Mouse (Mus musculus): ENCODE measurements around the gene Prlhr.

The Prlhr gene

DNA sequence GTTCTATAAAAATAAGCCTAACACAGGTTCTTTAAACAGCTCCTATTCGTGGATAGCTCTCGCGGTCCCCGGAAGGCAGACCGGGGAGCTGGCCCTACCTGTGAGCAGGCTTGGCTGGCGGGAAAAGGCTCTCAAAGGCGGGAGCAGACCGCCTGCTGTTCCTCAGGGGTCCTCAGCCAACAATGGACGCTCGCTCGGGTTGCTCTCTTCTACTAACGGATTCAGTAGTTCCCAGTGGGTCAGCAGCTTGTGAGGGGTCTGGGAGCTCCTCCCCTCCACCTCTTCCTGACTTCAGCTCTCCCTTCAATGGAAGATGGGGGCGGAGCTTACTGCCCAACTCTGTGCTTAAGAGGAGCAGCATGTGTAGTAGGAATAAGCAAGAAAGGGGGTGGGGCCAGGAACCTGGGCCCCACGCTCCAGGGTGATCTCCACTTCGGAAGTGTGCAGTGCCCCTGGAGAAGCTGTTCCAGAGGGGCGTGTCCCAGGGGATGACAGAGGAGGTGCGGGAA, at the start of gene Prlhr:
TSS of gene Prlhr (minus strand) at position 51 of the 509 bp plus-strand sequence.
- WGBS, result 3% methylated on average over 17 of the region's 17 CpGs

DNA sequence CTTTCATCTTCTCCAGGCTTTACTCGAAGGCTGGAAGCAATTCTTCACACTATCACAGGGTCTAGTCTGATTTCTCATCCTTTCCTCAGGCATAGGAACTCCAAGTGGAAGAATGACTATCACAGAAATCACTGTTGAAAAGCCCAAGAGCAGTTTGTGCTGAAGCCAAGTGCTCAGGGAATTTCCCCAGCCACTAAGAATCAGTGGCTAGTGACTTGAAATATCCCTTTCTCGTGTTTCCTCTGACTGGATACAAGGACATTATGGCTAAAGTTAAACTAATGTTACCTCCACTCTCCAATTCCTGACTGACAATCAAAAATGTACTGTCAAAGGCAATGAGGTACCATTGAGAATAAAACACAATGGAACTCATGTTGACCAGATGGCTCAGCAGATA, 47.0 kb upstream of the Prlhr start:
- 60% methylated on average over 2 of the region's 2 CpGs for WGBS

GRCm38 (mm10) chr19:60513431-60513830, 45.3 kb upstream of the Prlhr start:
- WGBS, result 61% methylated on average over 3 of the region's 3 CpGs

DNA sequence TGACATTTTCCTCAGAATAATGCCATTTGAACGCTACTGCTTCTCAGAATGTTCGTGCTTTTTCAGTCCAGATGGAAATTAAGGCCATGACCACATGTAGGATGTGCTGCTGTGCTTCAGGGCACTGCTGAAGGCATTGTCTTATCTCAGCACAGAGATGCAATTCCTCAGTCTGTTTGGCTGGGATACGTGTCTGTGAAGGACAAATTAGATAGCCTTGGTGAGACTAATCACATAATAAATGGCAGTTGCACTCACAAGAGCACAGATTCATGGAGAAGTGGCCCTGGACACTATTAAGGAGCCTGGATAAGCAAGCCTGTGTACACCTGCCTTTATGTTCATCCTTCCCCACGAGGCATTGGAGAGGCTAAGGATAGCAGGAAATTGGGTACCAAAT, 29.1 kb upstream of the Prlhr start:
- 82% methylated on average over 4 of the region's 4 CpGs for WGBS

GRCm38 (mm10) chr19:60495772-60496171, 27.7 kb upstream of the Prlhr start:
- 73% methylated on average over 3 of the region's 3 CpGs for WGBS

DNA sequence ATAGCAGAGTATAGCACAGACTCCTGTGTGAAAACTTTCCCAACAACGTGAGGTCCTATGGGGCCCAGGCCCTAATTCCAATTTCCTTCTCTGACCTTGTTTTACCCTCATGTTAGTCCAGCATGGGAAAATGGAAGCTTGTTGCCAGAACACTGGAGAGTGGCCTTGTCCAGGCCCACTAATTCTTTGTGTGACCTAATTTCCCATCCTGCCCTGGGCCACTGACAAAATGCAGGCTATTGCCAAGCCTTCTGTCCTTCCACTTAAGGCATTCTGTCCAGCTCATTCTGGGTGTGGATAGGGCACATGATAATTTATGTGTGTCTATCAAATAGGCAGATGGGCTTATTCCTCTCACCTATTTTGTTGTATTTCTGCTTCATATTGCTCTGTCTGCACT, 21.5 kb upstream of the Prlhr start:
- WGBS, result 65% methylated on average over 1 of the region's 1 CpGs

- 79% methylated on average over 1 of the region's 1 CpGs for WGBS
Measured at GRCm38 (mm10) chr19:60478859-60479258, 10.8 kb upstream of the Prlhr start.

GRCm38 (mm10) chr19:60477788-60478187, 9.7 kb upstream of the Prlhr start:
- WGBS, result 48% methylated on average over 2 of the region's 2 CpGs

DNA sequence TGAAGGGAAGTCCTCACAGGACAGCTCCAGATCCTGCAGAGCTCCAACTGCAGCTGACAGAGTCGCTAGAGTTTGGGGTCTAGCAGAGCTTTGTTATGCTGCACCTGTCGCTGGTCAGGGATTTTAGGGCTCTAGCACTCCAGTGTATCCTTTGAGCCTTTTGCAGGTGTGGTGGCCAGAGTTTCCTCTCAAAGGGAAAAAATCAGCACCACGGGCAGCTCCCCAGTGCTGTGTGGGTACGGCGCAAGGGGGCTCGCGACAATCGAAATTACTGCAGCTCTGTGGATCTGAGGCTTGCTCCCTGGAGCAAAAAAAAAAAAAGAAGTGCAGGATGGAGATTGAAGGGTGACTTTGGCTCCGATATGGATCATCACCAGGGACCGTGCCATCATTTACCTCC, 742 bp upstream of the Prlhr start:
- WGBS, result 4% methylated on average over 10 of the region's 10 CpGs

DNA sequence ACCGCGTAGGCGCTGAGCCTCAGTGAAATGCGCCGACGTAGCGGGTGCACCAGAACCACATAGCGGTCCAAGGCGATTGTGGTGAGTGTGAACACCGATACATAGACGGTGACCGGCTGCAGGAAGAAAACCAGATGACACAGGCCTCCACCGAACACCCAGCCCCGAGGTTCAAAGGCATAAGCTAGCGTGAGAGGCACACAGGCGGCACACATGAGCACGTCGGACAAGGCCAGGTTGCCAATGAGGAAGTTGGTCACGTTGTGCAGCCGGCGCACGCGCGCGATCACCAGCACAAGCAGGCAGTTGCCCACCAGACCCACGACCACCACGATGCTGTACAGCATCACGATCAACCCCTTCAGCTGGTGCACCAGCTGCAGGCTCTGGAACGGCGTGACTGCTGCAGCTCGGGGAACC, 506 bp downstream of the Prlhr start:
- 9% methylated on average over 31 of the region's 31 CpGs for WGBS

GRCm38 (mm10) chr19:60466953-60467570, 1.0 kb downstream of the Prlhr start:
- 9% methylated on average over 41 of the region's 41 CpGs for WGBS

- 79% methylated on average over 2 of the region's 2 CpGs for whole genome bisulfite sequencing
Measured at GRCm38 (mm10) chr19:60465726-60466125, 2.4 kb downstream of the Prlhr start.

GRCm38 (mm10) chr19:60463896-60464295, 4.2 kb downstream of the Prlhr start:
- 2% methylated on average over 3 of the region's 3 CpGs for WGBS

DNA sequence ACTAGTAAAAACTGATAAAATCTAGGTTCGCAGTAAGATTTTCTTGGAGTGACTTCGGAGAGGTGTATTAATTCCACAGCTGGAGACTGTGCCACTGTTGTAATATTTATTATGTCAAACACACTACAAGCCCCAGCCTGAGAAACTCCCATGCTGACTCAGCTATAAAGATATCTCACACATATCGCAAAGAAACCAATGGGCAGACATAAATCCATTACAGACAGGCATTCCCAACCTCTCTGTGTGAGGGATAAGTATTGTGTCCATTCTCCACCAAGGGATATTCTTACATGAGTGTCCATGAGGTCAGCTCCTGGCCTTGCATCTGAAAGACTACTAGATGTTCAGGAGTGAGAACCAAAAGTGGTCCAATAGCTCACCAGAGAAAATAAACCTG, 4.7 kb downstream of the Prlhr start:
- WGBS, result 76% methylated on average over 3 of the region's 3 CpGs

- 75% methylated on average over 2 of the region's 2 CpGs for WGBS
Measured at GRCm38 (mm10) chr19:60461476-60461875, 6.6 kb downstream of the Prlhr start.

GRCm38 (mm10) chr19:60459680-60460079, 8.4 kb downstream of the Prlhr start:
- WGBS, result 49% methylated on average over 3 of the region's 3 CpGs

DNA sequence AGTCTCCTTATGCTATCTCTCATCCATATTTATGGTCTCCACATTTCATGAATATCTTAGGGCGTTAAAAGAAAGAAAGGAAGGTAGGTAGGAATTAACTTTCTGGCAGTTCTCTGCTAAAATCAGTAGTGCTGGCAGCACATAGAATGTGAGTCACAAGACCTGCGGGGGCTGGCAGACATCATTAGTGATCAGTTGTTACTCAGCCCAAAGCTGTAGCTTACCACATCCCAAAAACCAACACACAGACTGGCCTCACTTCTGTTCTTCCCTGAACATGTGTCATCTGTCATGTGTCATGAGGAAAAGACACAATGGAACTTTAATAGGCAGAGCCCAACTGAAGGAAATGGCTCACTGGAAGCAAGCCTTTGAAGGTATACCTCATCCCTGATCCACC, 9.0 kb downstream of the Prlhr start:
- 47% methylated on average over 2 of the region's 2 CpGs for WGBS

DNA sequence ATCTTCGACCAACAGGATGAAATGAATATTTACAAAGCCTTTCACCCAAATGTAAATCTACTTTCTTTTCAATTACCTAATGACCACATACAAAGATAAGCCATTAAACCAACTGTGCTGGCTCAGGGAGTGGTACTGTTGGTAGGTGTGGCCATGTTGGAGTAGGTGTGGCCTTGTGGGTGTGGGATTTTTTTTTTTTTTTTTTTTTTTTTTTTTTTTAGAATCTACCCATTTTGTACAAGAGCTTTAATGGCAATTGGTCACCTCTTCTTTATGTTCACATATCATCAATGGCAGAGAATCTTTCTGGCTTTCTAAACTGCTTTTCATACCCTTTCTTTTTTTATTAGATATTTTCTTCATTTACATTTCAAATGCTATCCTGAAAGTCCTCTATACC, 12.3 kb downstream of the Prlhr start:
- 90% methylated on average over 1 of the region's 1 CpGs for WGBS

- WGBS, result 56% methylated on average over 5 of the region's 5 CpGs
Measured at GRCm38 (mm10) chr19:60440083-60440482, 28.0 kb downstream of the Prlhr start.

DNA sequence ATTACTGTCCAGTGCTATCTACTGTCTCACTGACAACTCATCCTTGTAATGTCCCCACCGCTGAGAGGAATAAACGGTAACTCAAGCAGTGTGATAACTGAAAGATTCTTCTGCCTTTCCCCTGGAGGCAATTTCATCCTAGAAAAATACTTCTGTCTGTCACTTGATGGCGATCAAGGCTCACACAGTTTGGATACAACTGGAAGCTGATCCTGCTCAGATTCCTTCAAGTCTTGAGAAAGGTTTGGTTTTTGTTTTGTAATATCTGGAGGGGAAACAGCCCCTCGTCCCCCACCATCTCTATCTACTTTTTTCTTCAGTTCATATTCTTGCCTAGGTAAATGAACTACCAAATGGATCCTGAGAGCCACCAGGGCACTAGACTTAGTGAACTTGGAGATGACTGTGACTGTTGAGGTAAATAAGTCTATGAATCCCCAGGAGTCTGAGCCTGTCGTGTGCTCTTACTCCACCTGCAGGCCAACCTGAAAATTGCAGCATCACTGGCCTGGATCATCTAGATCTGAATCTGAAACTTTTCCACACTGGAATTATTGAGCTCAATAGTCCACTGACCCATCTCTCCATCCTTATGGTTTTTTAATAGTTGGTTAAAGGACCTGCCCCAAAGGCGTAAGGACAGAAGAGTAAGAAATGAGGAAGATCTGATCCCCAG, 30.4 kb downstream of the Prlhr start:
- WGBS, result 48% methylated on average over 6 of the region's 6 CpGs

DNA sequence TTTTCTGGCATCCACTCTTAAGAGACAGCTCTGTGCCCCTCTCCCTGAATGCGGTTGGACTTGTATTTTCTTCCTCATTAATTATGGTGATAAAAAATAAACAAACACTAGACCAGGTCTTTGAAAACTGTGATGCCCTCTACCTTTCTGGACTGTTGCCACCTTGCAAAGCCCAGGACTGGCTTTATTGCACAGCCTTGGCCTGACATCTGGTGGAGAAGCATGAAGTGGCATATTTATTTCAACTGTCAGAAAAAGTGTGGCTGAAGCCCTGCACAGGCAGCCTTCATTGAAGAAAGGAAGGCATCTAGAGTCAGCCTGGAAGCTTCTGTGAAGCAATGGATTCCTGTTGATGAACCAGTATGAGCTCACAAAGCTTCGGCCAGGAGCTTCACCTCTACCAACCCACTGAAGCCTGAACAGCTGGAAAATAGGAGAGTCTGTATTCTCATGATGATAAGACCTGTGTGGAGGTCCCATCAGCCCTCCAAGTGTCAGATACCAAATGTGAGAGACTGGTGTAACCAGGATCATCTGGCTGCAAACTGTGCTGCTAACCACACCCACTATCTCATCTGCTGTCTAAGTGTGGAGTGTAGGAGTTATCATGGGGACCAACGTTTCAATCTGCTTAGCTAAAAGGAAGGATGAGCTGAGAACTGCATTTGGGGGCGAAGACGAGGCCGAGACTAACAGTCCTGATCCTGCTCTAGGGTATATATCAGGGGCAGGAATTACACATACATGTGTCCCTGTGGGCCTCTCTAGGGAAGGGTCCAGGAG, 35.6 kb downstream of the Prlhr start:
- WGBS, result 57% methylated on average over 6 of the region's 6 CpGs

DNA sequence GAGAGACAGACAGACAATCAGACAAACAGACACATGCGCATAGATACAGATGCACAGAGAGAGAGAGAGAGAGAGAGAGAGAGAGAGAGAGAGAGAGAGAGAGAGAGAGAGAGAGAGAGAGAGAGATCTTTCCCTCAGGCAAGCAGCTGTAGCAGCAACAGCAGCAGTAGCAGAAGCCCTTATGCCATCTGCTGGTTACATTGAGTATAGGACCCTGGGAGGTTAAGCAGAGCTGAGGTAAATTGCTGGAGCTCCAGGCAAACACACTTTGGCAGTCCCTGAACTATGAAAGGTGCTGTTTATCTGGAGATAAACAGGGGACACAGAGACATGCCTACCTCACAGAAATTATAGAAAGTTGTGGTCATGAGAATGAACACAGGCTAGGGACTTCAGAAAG, 50.5 kb downstream of the Prlhr start:
- 40% methylated on average over 1 of the region's 1 CpGs for WGBS
